Mouse (Mus musculus) liver, postnatal 0 days (tissue): ENCODE results near the gene Hlcs. TPM values are rescaled to one million over a fixed set of nuclear protein-coding genes. Genes with fewer than 3 reads are reported as not detected.

Experiments
- ATAC-seq: fragments of 200-750 bp; cut with Nextera tagmentation; 2 replicates; pipeline ENCODE4 v1.8.0; 2017; ENCODE audit warnings: mild to moderate bottlenecking, moderate library complexity
- DNase-seq: peaks from one replicate; pipeline ENCODE4 v3.0.0-alpha.2; 2016
- H3K27ac ChIP-seq: fragments of 300-500 bp; sonication (generic); 2 replicates; pipeline ENCODE4 v1.5.1; 2014; ENCODE audit warnings: antibody characterized with exemption, moderate library complexity, mild to moderate bottlenecking, low read depth
- H3K27me3 ChIP-seq: fragments of 300-500 bp; sonication (generic); 2 replicates; pipeline ENCODE4 v1.6.1; 2014; ENCODE audit warnings: low read length, control low read depth, mixed read lengths; ENCODE audit not compliant: insufficient read depth
- H3K36me3 ChIP-seq: fragments of 300-500 bp; sonication (generic); replicated peaks from 2 replicates; pipeline ENCODE4 v1.6.1; 2014; ENCODE audit warnings: mild to moderate bottlenecking, control low read depth, low read length, moderate library complexity, mixed read lengths; ENCODE audit not compliant: insufficient read depth
- H3K4me1 ChIP-seq: fragments of 300-500 bp; sonication (generic); 2 replicates; pipeline ENCODE4 v1.6.1; 2014; ENCODE audit warnings: antibody characterized with exemption, mild to moderate bottlenecking, control low read depth; ENCODE audit not compliant: insufficient read depth
- H3K4me2 ChIP-seq: fragments of 300-500 bp; sonication (generic); 2 replicates; pipeline ENCODE4 v1.6.1; 2014; ENCODE audit warnings: low read depth, mild to moderate bottlenecking, low read length, moderate library complexity, mixed read lengths
- H3K4me3 ChIP-seq: fragments of 300-500 bp; sonication (generic); 2 replicates; pipeline ENCODE4 v1.5.1; 2014; ENCODE audit warnings: low read depth, low read length
- H3K9ac ChIP-seq: fragments of 300-500 bp; sonication (generic); replicated peaks from 2 replicates; pipeline ENCODE4 v1.6.1; 2014; ENCODE audit warnings: mild to moderate bottlenecking, moderate library complexity
- H3K9me3 ChIP-seq: fragments of 300-500 bp; sonication (generic); 2 replicates; pipeline ENCODE4 v1.6.1; 2016; ENCODE audit warnings: mild to moderate bottlenecking, control low read depth, low read length, mixed read lengths
- CTCF ChIP-seq: sonication (generic); IDR thresholded peaks from 2 replicates; pipeline ENCODE4 v1.5.1; 2016; ENCODE audit warnings: antibody characterized with exemption, low read depth
- EP300 ChIP-seq: IDR thresholded peaks from 2 replicates; pipeline ENCODE4 v1.6.1; 2016; ENCODE audit warnings: antibody characterized with exemption, low read depth, mild to moderate bottlenecking
- WGBS: fragments of 180-500 bp; shearing (Covaris S2); extraction: QIAGEN DNeasy Blood & Tissue Kit; methylation state at CpG from one replicate; pipeline ENCODE4 v1.1.7; 2014; ENCODE audit not compliant: insufficient replicate concordance; 5-methylcytosine and 5-hydroxymethylcytosine counted together
- polyA plus RNA-seq: library from polyadenylated mRNA; unstranded; fragments of >200 nt; fragmentation: Nextera tagmentation; extraction: Ambion mirVana; gene quantifications from 2 replicates; pipeline ENCODE4 v1.2.1, GENCODE M21; 2015

Gene Hlcs
- polyA plus RNA-seq, 1 experiment from 2014 or later: 2.9 TPM

- ATAC-seq (no peak), DNase-seq (no peak)
- Histone ChIP-seq H3K27ac (no peak overlapping the region), H3K4me3 (no peak overlapping the region), H3K4me1 (peaks cover 9% of the 10 kb centered on the region), H3K36me3 (no peaks in the 10 kb centered on the region), H3K27me3 (no peaks in the 10 kb centered on the region), H3K4me2 (no peak overlapping the region), H3K9ac (no peak overlapping the region), H3K9me3 (no peaks in the 10 kb centered on the region)
- 61% methylated on average over 4 of the region's 4 CpGs for WGBS
- TF ChIP-seq EP300 (no peak), CTCF (no peak)
These were observed 14.2 kb downstream of the Hlcs start for GRCm38 (mm10) chr16:94299210-94299609.

GRCm38 (mm10) chr16:94298081-94298480 lies 15.3 kb downstream of the Hlcs start:
- H3K9ac ChIP-seq: no peak overlapping the region
- DNase-seq (no peak), ATAC-seq (no peak)
- H3K27ac ChIP-seq: no peak overlapping the region
- TF ChIP-seq EP300 (no peak), CTCF (no peak)
- WGBS: 83% methylated on average over 5 of the region's 5 CpGs
- H3K4me2 ChIP-seq: no peak overlapping the region
- no peaks in the 10 kb centered on the region for H3K36me3 ChIP-seq
- H3K27me3 ChIP-seq: no peaks in the 10 kb centered on the region
- no peaks in the 10 kb centered on the region for H3K9me3 ChIP-seq
- no peak overlapping the region for H3K4me3 ChIP-seq
- peaks cover 7% of the 10 kb centered on the region for H3K4me1 ChIP-seq

- TF ChIP-seq CTCF: no peak
- TF ChIP-seq EP300: no peak
- Histone ChIP-seq H3K27ac (peak overlapping the region; percentile 74), H3K9me3 (no peaks in the 10 kb centered on the region), H3K9ac (no peak overlapping the region), H3K36me3 (no peaks in the 10 kb centered on the region), H3K27me3 (no peaks in the 10 kb centered on the region), H3K4me1 (peaks cover 10% of the 10 kb centered on the region), H3K4me3 (no peak overlapping the region), H3K4me2 (no peak overlapping the region)
- ATAC-seq (peak; percentile 76), DNase-seq (peak; percentile 40)
- 70% methylated on average over 4 of the region's 4 CpGs for WGBS
These were observed 22.2 kb downstream of the Hlcs start for GRCm38 (mm10) chr16:94291141-94291540.

GRCm38 (mm10) chr16:94290073-94290999 lies 23.0 kb downstream of the Hlcs start:
- 5% methylated on average over 48 of the region's 52 CpGs for WGBS
- Histone ChIP-seq H3K36me3 (no peaks in the 10 kb centered on the region), H3K27ac (peak overlapping the region; percentile 74), H3K4me3 (peak overlapping the region; percentile 70), H3K27me3 (no peaks in the 10 kb centered on the region), H3K9me3 (no peaks in the 10 kb centered on the region), H3K4me2 (peak overlapping the region; percentile 98), H3K4me1 (peaks cover 10% of the 10 kb centered on the region), H3K9ac (peak overlapping the region; percentile 68)
- ATAC-seq (peak; percentile 90), DNase-seq (peak; percentile 86)
- TF ChIP-seq CTCF (no peak), EP300 (no peak)

- peaks cover 10% of the 10 kb centered on the region for H3K4me1 ChIP-seq
- H3K27ac ChIP-seq: peak overlapping the region; percentile 74
- 16% methylated on average over 30 of the region's 39 CpGs for WGBS
- H3K36me3 ChIP-seq: no peaks in the 10 kb centered on the region; the same call in 1 of the 2 replicates
- peak overlapping the region; percentile 98 for H3K4me2 ChIP-seq
- no peak for TF ChIP-seq EP300
- no peak for TF ChIP-seq CTCF
- peak overlapping the region; percentile 68 for H3K9ac ChIP-seq
- DNase-seq: peak; percentile 40
- ATAC-seq: peak; percentile 23; the same call in 1 of the 2 replicates
- peak overlapping the region; percentile 70 for H3K4me3 ChIP-seq
- H3K27me3 ChIP-seq: no peaks in the 10 kb centered on the region
- H3K9me3 ChIP-seq: no peaks in the 10 kb centered on the region
These were observed 24.0 kb downstream of the Hlcs start for GRCm38 (mm10) chr16:94289138-94290072.

GRCm38 (mm10) chr16:94287826-94288225 lies 25.5 kb downstream of the Hlcs start:
- 61% methylated on average over 9 of the region's 9 CpGs for WGBS
- TF ChIP-seq CTCF (no peak), EP300 (no peak)
- ATAC-seq: no peak
- H3K27ac ChIP-seq: no peak overlapping the region
- no peaks in the 10 kb centered on the region for H3K9me3 ChIP-seq
- no peak overlapping the region for H3K4me3 ChIP-seq
- no peak overlapping the region for H3K9ac ChIP-seq
- no peak for DNase-seq
- H3K27me3 ChIP-seq: no peaks in the 10 kb centered on the region
- no peak overlapping the region for H3K4me2 ChIP-seq
- H3K36me3 ChIP-seq: no peaks in the 10 kb centered on the region; the same call in 1 of the 2 replicates
- peaks cover 10% of the 10 kb centered on the region for H3K4me1 ChIP-seq
